Mouse (Mus musculus) G1E (cell line): ENCODE results near the gene Foxo3. TPM values are rescaled to one million over a fixed set of nuclear protein-coding genes. Genes with fewer than 3 reads are reported as not detected.

Experiments
- ATAC-seq: 2 replicates; pipeline ENCODE4 v1.8.0; 2016; ENCODE audit warnings: mild to moderate bottlenecking; ENCODE audit not compliant: insufficient number of reproducible peaks, poor library complexity, low FRiP score, severe bottlenecking; ENCODE audit errors: extremely low read depth
- DNase-seq: peaks from one replicate; pipeline ENCODE4 v3.0.0; 2012; ENCODE audit warnings: low spot score
- H3K27me3 ChIP-seq: 2 replicates; pipeline ENCODE4 v1.6.1; 2012; ENCODE audit warnings: mild to moderate bottlenecking, low read length, inconsistent platforms; ENCODE audit not compliant: insufficient read depth
- H3K36me3 ChIP-seq: replicated peaks from 2 replicates; pipeline ENCODE3; 2012; ENCODE audit warnings: mild to moderate bottlenecking, inconsistent platforms
- H3K4me1 ChIP-seq: 2 replicates; pipeline ENCODE4 v1.6.1; 2012; ENCODE audit warnings: low read depth, low read length, inconsistent platforms, mixed read lengths; ENCODE audit not compliant: insufficient read depth
- H3K4me3 ChIP-seq: 2 replicates; pipeline ENCODE4 v1.5.1; 2012; ENCODE audit warnings: low read depth, mild to moderate bottlenecking, inconsistent platforms, low read length, moderate library complexity, mixed read lengths
- H3K9me3 ChIP-seq: replicated peaks from 2 replicates; pipeline ENCODE4 v1.6.1; 2012; ENCODE audit warnings: inconsistent platforms
- CTCF ChIP-seq: IDR thresholded peaks from 2 replicates; pipeline ENCODE4 v1.5.1; 2012; ENCODE audit warnings: low read depth, low read length, inconsistent platforms, mixed read lengths
- GATA1 ChIP-seq: IDR thresholded peaks from 2 replicates; pipeline ENCODE4 v1.6.1; 2012; ENCODE audit warnings: borderline replicate concordance, low read length, inconsistent platforms, mixed read lengths
- GATA2 ChIP-seq: IDR thresholded peaks from 2 replicates; pipeline ENCODE4 v1.6.1; 2012; ENCODE audit warnings: low read depth, low read length, inconsistent platforms, borderline replicate concordance
- POLR2AphosphoS5 ChIP-seq: IDR thresholded peaks from 2 replicates; pipeline ENCODE4 v1.6.1; 2012; ENCODE audit warnings: low read depth, low read length, inconsistent platforms; ENCODE audit not compliant: insufficient replicate concordance
- TAL1 ChIP-seq: conservative IDR thresholded peaks from 2 replicates; pipeline ENCODE4 v1.6.1; 2012; ENCODE audit warnings: low read depth, low read length, inconsistent platforms, mixed read lengths
- polyA plus RNA-seq: library from polyadenylated mRNA; stranded (reverse); fragments of >175 nt; gene quantifications from 2 replicates; pipeline ENCODE4 v1.2.3, GENCODE M21; 2012
- total RNA-seq, 2 experiments: library from RNA; stranded (forward) in 1 of 2; stranded (reverse) in 1 of 2; fragments of 200-1000 nt in 1 of 2; fragments of >200 nt in 1 of 2; fragmentation: Nextera tagmentation in 1 of 2; gene quantifications; 2 replicates each; pipeline ENCODE4 v1.2.3; 2014 to 2017

Foxo3 gene
- total and polyA plus RNA-seq, 3 experiments = 45.5 to 98.4 (median 59.2) TPM

GRCm38 (mm10) chr10:42273403-42273759, 3.2 kb downstream of the Foxo3 start:
- ATAC-seq (no peak), DNase-seq (no peak)
- Histone ChIP-seq H3K4me3 (peak overlapping the region; percentile 89), H3K27me3 (no peaks in the 10 kb centered on the region), H3K36me3 (peaks cover 54% of the 10 kb centered on the region), H3K4me1 (peaks cover 75% of the 10 kb centered on the region), H3K9me3 (no peaks in the 10 kb centered on the region)
- TF ChIP-seq GATA2 (no peak), TAL1 (no peak), POLR2AphosphoS5 (no peak), GATA1 (no peak), CTCF (no peak)

GRCm38 (mm10) chr10:42271454-42272230, 4.9 kb downstream of the Foxo3 start:
- DNase-seq (peak; percentile 42), ATAC-seq (0 out of 2 replicates have a peak, but pooled peaks have one; percentile 11)
- Histone ChIP-seq H3K4me3 (peak overlapping the region; percentile 62; the same call in 1 of the 2 replicates), H3K27me3 (no peaks in the 10 kb centered on the region), H3K4me1 (peaks cover 73% of the 10 kb centered on the region), H3K9me3 (peaks cover 5% of the 10 kb centered on the region), H3K36me3 (peaks cover 71% of the 10 kb centered on the region)
- no peak for TF ChIP-seq GATA1
- TF ChIP-seq POLR2AphosphoS5 = no peak
- no peak for TF ChIP-seq TAL1
- TF ChIP-seq GATA2 = no peak
- no peak for TF ChIP-seq CTCF

DNA sequence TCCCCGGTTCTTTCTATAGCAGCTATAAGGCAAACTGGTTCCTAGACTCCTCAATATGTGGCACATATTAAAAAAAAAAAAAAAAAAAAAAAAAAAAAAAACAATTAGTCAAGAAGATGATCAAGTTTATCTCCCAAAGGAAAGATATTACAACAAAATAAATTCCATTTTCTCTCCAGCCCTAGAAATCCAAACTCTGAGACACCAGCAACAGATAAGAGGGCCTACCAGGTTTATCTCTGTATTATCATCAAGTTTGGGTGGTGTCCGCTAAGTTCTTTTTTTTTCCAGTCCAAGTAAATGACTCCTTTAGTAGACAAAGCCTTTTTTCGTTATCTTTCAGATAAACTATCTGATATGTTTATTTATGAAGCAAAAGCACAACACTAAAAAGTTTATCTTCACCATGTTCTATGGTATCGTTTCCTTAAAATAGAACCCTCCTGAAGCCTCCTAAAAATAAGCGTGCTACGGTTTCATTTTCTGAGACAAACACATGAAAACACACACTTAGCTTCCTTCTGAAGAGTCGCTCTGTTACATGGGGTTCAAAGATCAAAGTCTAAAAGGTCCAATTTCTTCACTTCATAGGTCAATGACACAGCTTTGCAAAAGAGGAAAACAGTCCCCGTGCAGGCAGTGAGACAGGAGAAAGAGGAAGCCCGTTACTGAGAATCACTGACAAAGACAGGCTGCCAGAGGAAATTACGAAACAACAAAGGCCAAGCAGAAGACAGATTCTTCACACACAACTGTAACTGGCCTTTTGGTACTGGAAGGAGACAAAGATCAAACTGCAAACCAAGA, 6.1 kb downstream of the Foxo3 start:
- no peak for TF ChIP-seq GATA1
- peaks cover 83% of the 10 kb centered on the region for H3K36me3 ChIP-seq
- H3K9me3 ChIP-seq = peaks cover 16% of the 10 kb centered on the region
- peak overlapping the region; percentile 30; the same call in 1 of the 2 replicates for H3K4me3 ChIP-seq
- peaks cover 85% of the 10 kb centered on the region for H3K4me1 ChIP-seq
- DNase-seq = no peak
- no peak for ATAC-seq
- no peaks in the 10 kb centered on the region for H3K27me3 ChIP-seq

DNA sequence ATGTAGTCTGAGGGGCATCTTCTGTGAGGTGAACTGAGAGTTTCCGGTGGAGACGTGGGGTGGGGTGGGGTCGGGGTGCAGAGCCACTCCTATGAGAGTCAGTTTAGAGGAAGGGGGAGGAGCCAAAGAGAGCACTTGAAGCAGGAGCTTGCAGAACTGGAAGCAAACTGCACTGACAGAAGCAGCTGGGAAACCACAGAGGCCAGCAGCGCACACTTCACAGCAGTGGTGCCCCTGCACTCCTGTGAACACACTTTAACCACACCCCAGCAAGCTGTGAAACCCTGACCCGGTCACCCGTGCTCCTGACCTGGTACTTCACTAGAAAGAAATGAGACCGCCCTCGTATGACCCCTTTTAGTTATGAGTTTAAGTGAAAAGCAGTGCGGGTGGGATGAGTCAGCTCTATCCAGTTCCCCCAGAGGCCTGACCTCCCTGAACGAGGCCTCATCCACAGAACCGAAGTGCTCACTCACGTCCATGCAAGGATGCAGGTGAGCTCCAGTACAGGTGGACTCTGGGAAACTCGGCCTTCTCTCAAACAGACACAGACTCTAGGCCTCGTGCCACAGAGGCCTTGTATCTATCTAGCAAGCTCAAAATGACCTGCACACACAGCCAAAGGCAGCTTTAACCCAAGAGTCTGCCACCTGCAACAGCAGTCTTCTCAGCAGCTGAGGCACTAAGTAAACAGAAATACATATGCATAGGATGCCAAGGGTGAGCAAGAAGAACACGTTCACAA, 7.1 kb downstream of the Foxo3 start:
- Histone ChIP-seq H3K36me3 (peaks cover 84% of the 10 kb centered on the region), H3K27me3 (no peaks in the 10 kb centered on the region), H3K9me3 (peaks cover 16% of the 10 kb centered on the region), H3K4me1 (peaks cover 87% of the 10 kb centered on the region), H3K4me3 (peak overlapping the region; percentile 63; the same call in 1 of the 2 replicates)
- peak; percentile 30 for ATAC-seq
- TF ChIP-seq GATA2 (no peak), GATA1 (no peak), TAL1 (no peak), CTCF (no peak), POLR2AphosphoS5 (no peak)
- no peak for DNase-seq

DNA sequence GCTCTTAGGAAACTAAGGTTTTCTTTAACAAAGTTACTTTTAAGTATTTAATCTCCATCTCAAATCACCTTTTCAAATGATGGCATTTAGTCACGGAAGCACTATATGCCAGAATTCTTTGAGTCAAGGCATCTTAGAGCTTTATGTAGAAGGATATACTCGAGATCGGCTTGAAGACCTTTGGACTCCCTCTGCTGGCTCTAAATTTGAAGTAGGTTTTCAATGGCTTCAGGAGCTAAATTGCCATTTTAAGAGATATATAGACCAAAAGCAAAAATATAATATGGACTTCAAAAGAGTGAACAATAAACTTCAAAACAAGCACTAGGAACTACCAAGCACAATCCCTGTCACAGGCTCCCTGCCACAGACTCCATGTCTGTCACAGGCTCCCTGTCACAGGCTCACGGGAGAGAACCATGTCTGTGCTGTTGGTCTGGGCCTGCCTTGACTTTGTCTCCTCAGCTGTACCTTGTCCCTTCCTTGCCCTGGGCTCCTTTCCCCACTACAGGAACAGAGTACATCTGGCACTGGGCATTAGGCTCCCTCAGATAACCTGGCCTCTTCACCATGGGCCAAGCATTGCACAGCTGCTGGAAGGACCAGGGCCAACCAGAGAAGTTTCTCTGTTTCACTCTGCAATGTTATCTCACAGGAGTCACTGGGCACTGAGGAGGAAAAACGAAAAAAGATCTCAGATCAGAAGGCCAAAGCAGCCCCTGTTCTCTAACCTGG, 8.6 kb downstream of the Foxo3 start:
- no peak for ATAC-seq
- no peaks in the 10 kb centered on the region for H3K27me3 ChIP-seq
- peaks cover 87% of the 10 kb centered on the region for H3K4me1 ChIP-seq
- H3K4me3 ChIP-seq = peak overlapping the region; percentile 28; the same call in 1 of the 2 replicates
- H3K9me3 ChIP-seq = peaks cover 16% of the 10 kb centered on the region
- TF ChIP-seq CTCF = no peak
- TF ChIP-seq GATA1 = no peak
- no peak for TF ChIP-seq POLR2AphosphoS5
- TF ChIP-seq TAL1 = no peak
- no peak for TF ChIP-seq GATA2
- no peak for DNase-seq
- peaks cover 84% of the 10 kb centered on the region for H3K36me3 ChIP-seq
